ENCODE assay signal across 12 mouse cellular contexts in the genomic region with DNA sequence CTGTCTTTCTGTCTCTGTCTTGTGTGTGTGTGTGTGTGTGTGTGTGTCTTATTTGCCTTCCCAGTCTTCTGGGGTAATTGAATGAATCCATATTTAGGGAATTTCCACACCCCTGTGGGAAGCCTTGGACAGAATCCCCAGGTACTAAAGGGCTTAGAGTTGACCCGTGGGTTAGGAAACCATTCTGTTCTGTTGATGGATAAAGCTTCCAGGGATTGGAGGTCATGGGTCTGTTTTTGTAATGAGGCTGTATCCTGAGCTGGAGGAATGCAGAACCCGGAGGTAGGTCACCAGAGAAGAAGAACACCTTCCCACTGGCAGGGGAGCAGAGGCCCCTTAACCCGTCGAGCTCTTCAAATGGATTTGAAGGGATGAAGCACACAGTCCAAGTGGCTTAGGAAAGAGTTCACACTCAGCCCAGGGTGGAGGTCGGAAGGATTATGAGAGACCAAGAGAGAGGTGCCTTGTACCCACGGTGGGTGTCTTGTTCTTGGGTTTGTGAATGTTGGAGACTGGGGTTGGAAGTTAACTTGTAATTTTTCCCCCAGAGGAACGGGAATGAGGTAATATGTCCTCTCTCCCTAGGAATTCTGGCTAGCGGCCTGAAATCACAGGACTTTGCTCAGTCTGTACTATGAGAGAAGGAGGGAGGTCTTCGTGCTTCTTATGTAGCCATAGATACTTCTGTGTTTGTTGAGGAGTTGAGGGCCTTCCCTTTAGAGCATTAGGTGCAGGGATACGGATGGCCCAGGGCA. TPM values are rescaled to one million over a fixed set of nuclear protein-coding genes. Genes with fewer than 3 reads are reported as not detected.
DNase-seq lines count a peak whose midpoint lies in the region.
"Had no signal": no experiment of that assay in that cellular context is flagged by ENCODE, and none has a peak within 500 bp of the region (broad histone marks: within the 10 kb centered on the region; RNA-seq: fewer than 3 reads in every experiment).

No protein-coding gene starts in this region.

- intact Hi-C loops in heart, postnatal 10 days (cut with DNase I) = no loop called here
- intact Hi-C loops in left cerebral cortex, postnatal 4 days (cut with DNase I) = no loop called here

- DNase-seq in heart, postnatal 10 days = peak; percentile 13 to 27
- DNase-seq in heart, adult 9 months (ENCODE audit: low spot score in 2 of 2) = no peak
- DNase-seq in kidney, adult 18-20 months = peak; percentile 69
- peak; percentile 85 for DNase-seq in kidney, adult 9 months
- DNase-seq in kidney, postnatal 4 days = peak; percentile 25 to 45
- no peak for DNase-seq in left cerebral cortex, postnatal 4 days
- DNase-seq in right cerebral cortex, postnatal 14 days = no peak
- no peak for DNase-seq in cerebellum, adult 11 months
- DNase-seq: cerebellum, adult 11-12 months; lung, adult 18-20 months; retina, postnatal 1 day; thymus, postnatal 4 days had no signal

RNA-seq across cellular contexts. Expression of gene Slc6a13, which starts 3.6 kb away (rescaled TPM):
- 1 to 10 TPM; 1.2 to 2.0 TPM for total RNA-seq in heart, postnatal 10 days (2021)
- total RNA-seq in left cerebral cortex, postnatal 4 days (2021) = 10 to 100 TPM; 25.3 to 29.0 TPM

RNA-seq across cellular contexts. Expression of gene Slc6a12, which starts 39.2 kb away (rescaled TPM):
- total RNA-seq in heart, postnatal 10 days (2021) = not detected
- 1 to 10 TPM; 1.1 to 1.6 TPM for total RNA-seq in left cerebral cortex, postnatal 4 days (2021)

RNA-seq across cellular contexts. Expression of gene Usp18, which starts 57.9 kb away (rescaled TPM):
- total RNA-seq in heart, postnatal 10 days (2021) = 1 to 10 TPM in 1 of 2 experiments, under 1 TPM in 1; 0.82 to 1.2 TPM
- not detected for total RNA-seq in left cerebral cortex, postnatal 4 days (2021)

Comparison
In these comparisons a context has a peak if more than half of its experiments do, and no peak if none do; other contexts are left out.
1. DNase-seq: peak in heart, postnatal 10 days (2 of 2), kidney, adult 18-20 months (single experiment), kidney, adult 9 months (single experiment) and kidney, postnatal 4 days (2 of 2); none in heart, adult 9 months (0 of 2), left cerebral cortex, postnatal 4 days (single experiment), right cerebral cortex, postnatal 14 days (single experiment) and cerebellum, adult 11 months (single experiment).
2. RNA of gene Slc6a13, which starts 3.6 kb away (total RNA-seq): 25.3 to 29.0 TPM in left cerebral cortex, postnatal 4 days; 1.2 to 2.0 TPM in heart, postnatal 10 days; every median in the first group is over 4 times any median in the second.